Comparison of ENCODE assay signal across 11 mouse cellular contexts in genomic region chr19:53057980-53058725, GRCm38 (mm10). TPM values are rescaled to one million over a fixed set of nuclear protein-coding genes. Genes with fewer than 3 reads are reported as not detected.
DNase-seq lines count a peak whose midpoint lies in the region; ATAC-seq and TF ChIP-seq lines count a peak whose summit lies in the region.
"Had no signal": no experiment of that assay in that cellular context is flagged by ENCODE, and none has a peak within 500 bp of the region (broad histone marks: within the 10 kb centered on the region; RNA-seq: fewer than 3 reads in every experiment).

No protein-coding gene starts in this region.

- no peak overlapping the region for H3K4me2 ChIP-seq in liver, embryonic 11.5 days
- no peak overlapping the region for H3K4me2 ChIP-seq in embryonic facial prominence, embryonic 15.5 days (replicated peaks)
- H3K4me2 ChIP-seq in forebrain, embryonic 14.5 days (ENCODE audit: low read length) = no peak overlapping the region
- H3K4me2 ChIP-seq: midbrain, embryonic 15.5 days had no signal

- TF ChIP-seq CTCF in small intestine, adult 2 months (IDR thresholded peaks at IDR 0.05; ENCODE audit: extremely low read depth, insufficient read length, insufficient replicate concordance, low read depth, low read length) = no peak

- no peak for ATAC-seq in liver, embryonic 11.5 days (replicated peaks; ENCODE audit: low FRiP score)
- peak; percentile 58; the same call in 1 of the 2 replicates for ATAC-seq in embryonic facial prominence, embryonic 15.5 days (ENCODE audit: insufficient number of reproducible peaks, low FRiP score, low TSS enrichment, low read depth)
- ATAC-seq in forebrain, embryonic 14.5 days = no peak
- ATAC-seq: hindbrain, postnatal 0 days; midbrain, embryonic 15.5 days had no signal

- H3K9me3 ChIP-seq in liver, embryonic 11.5 days (ENCODE audit: control insufficient read depth, low read length) = no peaks in the 10 kb centered on the region
- H3K9me3 ChIP-seq in embryonic facial prominence, embryonic 15.5 days (replicated peaks) = no peaks in the 10 kb centered on the region
- no peaks in the 10 kb centered on the region for H3K9me3 ChIP-seq in forebrain, embryonic 14.5 days (replicated peaks; ENCODE audit: control insufficient read depth, low read length)
- H3K9me3 ChIP-seq: midbrain, embryonic 15.5 days had no signal

- no peak overlapping the region for H3K9ac ChIP-seq in liver, embryonic 11.5 days (ENCODE audit: low read depth, low read length)
- no peak overlapping the region for H3K9ac ChIP-seq in embryonic facial prominence, embryonic 15.5 days
- no peak overlapping the region for H3K9ac ChIP-seq in forebrain, embryonic 14.5 days (ENCODE audit: low read length)
- H3K9ac ChIP-seq: midbrain, embryonic 15.5 days had no signal

- H3K27ac ChIP-seq in liver, embryonic 11.5 days (ENCODE audit: low read depth, low read length) = peak overlapping the region; percentile 80; the same call in 1 of the 2 replicates
- H3K27ac ChIP-seq in embryonic facial prominence, embryonic 15.5 days (replicated peaks) = peak overlapping the region; percentile 68
- peak overlapping the region; percentile 67 for H3K27ac ChIP-seq in small intestine, adult 2 months (ENCODE audit: insufficient read depth, low read depth, low read length)
- no peak overlapping the region for H3K27ac ChIP-seq in forebrain, embryonic 14.5 days (ENCODE audit: low read depth, low read length)
- H3K27ac ChIP-seq: hindbrain, postnatal 0 days; midbrain, embryonic 15.5 days had no signal

- no peak for DNase-seq in liver, embryonic 11.5 days (ENCODE audit: low spot score)
- DNase-seq in liver = no peak
- peak; percentile 93 for DNase-seq in R1 (ENCODE audit: low read depth, low spot score)
- no peak for DNase-seq in ovary, postnatal 14 days (ENCODE audit: low spot score)
- no peak for DNase-seq in forebrain, embryonic 14.5 days (ENCODE audit: low spot score)
- DNase-seq: cerebellum, adult 9-10 months; lung, postnatal 14 days had no signal

- TF ChIP-seq POLR2A in small intestine, adult 2 months (IDR thresholded peaks at IDR 0.05; ENCODE audit: low read depth, low read length) = no peak

- WGBS in liver, embryonic 11.5 days = 86% methylated on average over 16 of the region's 16 CpGs
- 50% methylated on average over 16 of the region's 16 CpGs for WGBS in embryonic facial prominence, embryonic 15.5 days
- 72% methylated on average over 16 of the region's 16 CpGs for WGBS in small intestine, adult 2 months
- WGBS in forebrain, embryonic 14.5 days = 90% methylated on average over 16 of the region's 16 CpGs

- peaks cover 17% of the 10 kb centered on the region for H3K4me1 ChIP-seq in liver, embryonic 11.5 days (replicated peaks; ENCODE audit: control insufficient read depth, insufficient read depth, low read length)
- peaks cover 16% of the 10 kb centered on the region for H3K4me1 ChIP-seq in embryonic facial prominence, embryonic 15.5 days
- peaks cover 18% of the 10 kb centered on the region; the same call in 1 of the 2 replicates for H3K4me1 ChIP-seq in small intestine, adult 2 months (ENCODE audit: control insufficient read depth, insufficient read depth, insufficient read length, low read length)
- no peaks in the 10 kb centered on the region for H3K4me1 ChIP-seq in forebrain, embryonic 14.5 days (ENCODE audit: control insufficient read depth, insufficient read depth, low read length)
- H3K4me1 ChIP-seq: midbrain, embryonic 15.5 days had no signal

- no peak overlapping the region for H3K4me3 ChIP-seq in liver, embryonic 11.5 days (ENCODE audit: low read depth, low read length)
- H3K4me3 ChIP-seq in embryonic facial prominence, embryonic 15.5 days (replicated peaks) = no peak overlapping the region
- no peak overlapping the region for H3K4me3 ChIP-seq in small intestine, adult 2 months (ENCODE audit: low read depth, low read length)
- H3K4me3 ChIP-seq in forebrain, embryonic 14.5 days (ENCODE audit: low read depth, low read length) = no peak overlapping the region
- H3K4me3 ChIP-seq: midbrain, embryonic 15.5 days had no signal

- H3K36me3 ChIP-seq in liver, embryonic 11.5 days (ENCODE audit: control insufficient read depth, insufficient read depth, low read length) = no peaks in the 10 kb centered on the region
- H3K36me3 ChIP-seq in embryonic facial prominence, embryonic 15.5 days = no peaks in the 10 kb centered on the region
- no peaks in the 10 kb centered on the region for H3K36me3 ChIP-seq in small intestine, adult 2 months (ENCODE audit: control insufficient read depth, insufficient read depth, low read length)
- H3K36me3 ChIP-seq in forebrain, embryonic 14.5 days (ENCODE audit: control insufficient read depth, insufficient read depth, low read length) = no peaks in the 10 kb centered on the region
- H3K36me3 ChIP-seq: midbrain, embryonic 15.5 days had no signal

- H3K27me3 ChIP-seq in liver, embryonic 11.5 days (replicated peaks; ENCODE audit: control insufficient read depth, insufficient read depth, low read length) = no peaks in the 10 kb centered on the region
- no peaks in the 10 kb centered on the region for H3K27me3 ChIP-seq in embryonic facial prominence, embryonic 15.5 days
- H3K27me3 ChIP-seq in small intestine, adult 2 months (ENCODE audit: control insufficient read depth, insufficient read depth, low read length) = no peaks in the 10 kb centered on the region
- no peaks in the 10 kb centered on the region for H3K27me3 ChIP-seq in forebrain, embryonic 14.5 days (replicated peaks; ENCODE audit: control insufficient read depth, insufficient read depth, low read length)
- H3K27me3 ChIP-seq: midbrain, embryonic 15.5 days had no signal

RNA-seq across cellular contexts. Expression of gene Xpnpep1, which starts 18.1 kb away (rescaled TPM):
- polyA plus RNA-seq in liver, embryonic 11.5 days (2014; fragmentation: Nextera tagmentation; extraction: Ambion mirVana) = 180 and 196 TPM in 2 replicates
- 132 and 137 TPM in 2 replicates for polyA plus RNA-seq in embryonic facial prominence, embryonic 15.5 days (2015; fragmentation: Nextera tagmentation; extraction: Ambion mirVana)
- polyA plus RNA-seq in small intestine, adult 2 months (2012; rRNA removed) = 92.4 and 477 TPM in 2 replicates
- polyA plus RNA-seq in forebrain, embryonic 14.5 days (2014; fragmentation: Nextera tagmentation; extraction: Ambion mirVana) = 155 and 158 TPM in 2 replicates
